Mouse (Mus musculus) 416B (cell line): ENCODE measurements at regions not wholly inside any gene's neighbourhood (a gene's known extent, or its start where the extent isn't known, plus 50 kb on each side); places are given as distances from the start of the nearest gene placed in this dataset.

ENCODE experiments used
- DNase-seq: peaks from one replicate; pipeline ENCODE4 v3.0.0; 2011; ENCODE audit warnings: low read depth

GRCm38 (mm10) chr7:95082248-95082647 is 1088.8 kb upstream of the Tenm4 start:
- DNase-seq: no peak

- no peak for DNase-seq
These were observed 1086.7 kb upstream of the Tenm4 start for GRCm38 (mm10) chr7:95084328-95084727.

GRCm38 (mm10) chr7:95091360-95091759 is 1079.7 kb upstream of the Tenm4 start:
- DNase-seq: peak; percentile 56

- DNase-seq: no peak
These were observed 1042.0 kb upstream of the Tenm4 start for GRCm38 (mm10) chr7:95129020-95129419.

- no peak for DNase-seq
These were observed 1038.0 kb upstream of the Tenm4 start for GRCm38 (mm10) chr7:95133038-95133437.

GRCm38 (mm10) chr7:95134062-95134625 is 1036.9 kb upstream of the Tenm4 start:
- DNase-seq: no peak

- no peak for DNase-seq
These were observed 1029.3 kb upstream of the Tenm4 start for GRCm38 (mm10) chr7:95141778-95142177.

GRCm38 (mm10) chr7:95143037-95143436 is 1028.0 kb upstream of the Tenm4 start:
- no peak for DNase-seq
